Mouse (Mus musculus) testis, adult 10 weeks (tissue): ENCODE measurements around the gene Nptn. TPM values are rescaled to one million over a fixed set of nuclear protein-coding genes. Genes with fewer than 3 reads are reported as not detected.

Source experiments
- polyA plus RNA-seq: library from polyadenylated mRNA; stranded (reverse); fragments of 350-450 nt; fragmentation: Illumina TruSeq; extraction: RNeasy Lipid Tissue Mini Kit (QIAGEN cat#74804); gene quantifications from one replicate; pipeline ENCODE4 v1.2.3, GENCODE M21; 2014; ENCODE audit warnings: low read depth, low replicate concordance

The Nptn gene
- 164 TPM for polyA plus RNA-seq

DNA sequence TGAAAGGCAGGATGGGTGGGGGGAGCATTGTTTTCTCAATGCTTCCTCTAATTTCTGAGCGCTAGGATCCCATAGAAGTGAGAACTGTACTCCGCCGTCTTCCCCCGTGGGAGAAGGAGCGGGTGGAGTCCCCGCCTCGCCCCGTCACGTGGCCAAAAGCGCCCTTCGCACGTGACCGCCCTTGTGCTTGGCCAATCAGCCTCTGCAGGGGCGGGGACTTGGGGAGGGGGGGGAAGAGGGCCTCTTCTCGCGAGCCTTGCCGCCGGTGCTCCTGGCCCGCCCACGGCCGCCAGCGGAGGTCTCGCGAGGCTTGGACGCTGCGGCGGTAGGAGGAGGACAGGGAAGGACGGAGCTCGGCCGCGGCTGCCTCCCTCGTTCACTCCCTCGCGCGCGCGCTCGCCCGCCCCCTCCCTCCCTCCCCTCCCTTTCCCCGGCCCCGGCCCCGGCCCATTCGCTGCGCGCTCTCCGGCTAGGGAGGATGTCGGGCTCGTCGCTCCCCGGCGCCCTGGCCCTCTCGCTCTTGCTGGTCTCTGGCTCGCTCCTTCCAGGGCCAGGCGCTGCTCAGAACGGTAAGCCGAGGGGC is at the start of gene Nptn:
Nptn (plus strand) TSS at position 283 of the 583 bp plus-strand sequence.

GRCm38 (mm10) chr9:58554908-58555684 is 26.9 kb upstream of the Nptn start, which contains the start of gene Cd276:
Gene Cd276, minus strand, starts transcription at chr9:58555437.

Other genes with a start within 250 kb of the Nptn start
- gene Tbc1d21, start 211.8 kb upstream of the Nptn start, polyA plus RNA-seq: 101 TPM
- gene Insyn1, start 93.6 kb upstream of the Nptn start, polyA plus RNA-seq: not detected
- 0.43 TPM for gene Cd276, start 26.8 kb upstream of the Nptn start, polyA plus RNA-seq
- 4.0 TPM for gene Rec114, start 161.7 kb downstream of the Nptn start, polyA plus RNA-seq
- gene Hcn4, start 241.2 kb downstream of the Nptn start, polyA plus RNA-seq: not detected